Mouse (Mus musculus) naive thymus-derived CD4-positive, alpha-beta T cell, adult 2 months (primary cell): Measurements from ENCODE around the gene Mcts2.
A peak's percentile ranks its signal among the peaks of the same experiment; 100 is the strongest.

Experiments
- DNase-seq: peaks from one replicate; pipeline ENCODE4 v3.0.0-alpha.2; 2011; ENCODE audit warnings: low read depth

Gene Mcts2

GRCm38 (mm10) chr2:152726751-152727335, 40.0 kb downstream of the Mcts2 start:
- DNase-seq, result no peak

DNA sequence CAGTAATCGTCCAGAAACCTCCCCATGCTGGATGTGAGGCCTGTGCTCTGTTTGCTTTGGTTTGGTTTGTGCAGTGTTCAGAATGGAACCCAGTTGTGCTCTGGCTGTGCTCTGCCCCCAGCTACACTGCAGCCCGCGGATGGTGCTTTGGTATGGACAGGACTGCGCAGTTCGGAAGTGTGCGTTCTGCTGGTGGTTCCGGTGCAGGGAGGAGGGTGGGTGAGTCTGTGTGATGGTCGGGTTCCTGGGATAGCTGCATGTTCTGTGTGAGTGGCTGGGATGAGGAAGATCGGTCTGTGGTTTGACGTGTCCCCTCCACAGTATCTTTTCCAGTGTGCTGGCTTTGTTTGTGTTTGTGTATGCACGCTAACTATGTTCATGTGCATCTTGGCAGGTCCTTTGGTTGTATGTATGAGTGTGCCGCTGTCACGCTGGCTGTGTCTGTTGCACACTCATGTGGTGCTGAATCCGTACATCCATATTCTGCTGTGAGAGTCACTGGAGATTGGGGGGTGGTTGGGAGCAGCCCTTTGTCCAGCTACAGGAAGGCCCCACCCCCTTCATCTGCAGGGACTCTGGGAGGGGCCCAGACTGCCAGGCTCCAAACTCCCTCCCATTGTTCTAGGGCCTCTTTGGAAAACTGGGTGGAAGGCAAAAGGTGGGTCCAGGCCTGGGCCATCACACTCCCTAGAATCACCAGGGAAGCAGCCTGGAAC, 41.1 kb downstream of the Mcts2 start:
- DNase-seq, result no peak

- DNase-seq, result no peak
Measured at GRCm38 (mm10) chr2:152728594-152728993, 41.8 kb downstream of the Mcts2 start.

- DNase-seq, result no peak
Measured at GRCm38 (mm10) chr2:152729013-152729635, 42.3 kb downstream of the Mcts2 start.

GRCm38 (mm10) chr2:152729636-152730020, 42.8 kb downstream of the Mcts2 start:
- no peak for DNase-seq

DNA sequence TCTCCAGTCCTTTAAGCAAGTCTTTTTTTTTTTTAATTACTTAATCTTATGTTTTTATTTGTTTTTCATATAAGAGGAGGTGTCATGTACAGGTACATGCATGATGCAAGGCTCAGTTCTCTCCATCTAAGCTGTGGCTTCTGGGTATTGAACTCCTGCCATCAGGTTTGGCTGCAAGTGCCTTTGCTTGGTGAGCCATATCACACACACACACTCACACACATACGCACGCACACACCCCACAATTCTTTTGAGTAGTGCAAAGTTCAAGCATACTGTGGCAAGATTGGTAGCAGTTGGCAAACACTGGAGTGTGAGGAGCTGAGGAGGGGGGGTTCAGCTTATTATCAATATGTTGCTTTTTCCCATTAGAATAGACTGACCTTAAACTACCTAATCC, 46.4 kb downstream of the Mcts2 start:
- peak; percentile 53 for DNase-seq

- DNase-seq, result no peak
Measured at GRCm38 (mm10) chr2:152734501-152734900, 47.7 kb downstream of the Mcts2 start.

DNA sequence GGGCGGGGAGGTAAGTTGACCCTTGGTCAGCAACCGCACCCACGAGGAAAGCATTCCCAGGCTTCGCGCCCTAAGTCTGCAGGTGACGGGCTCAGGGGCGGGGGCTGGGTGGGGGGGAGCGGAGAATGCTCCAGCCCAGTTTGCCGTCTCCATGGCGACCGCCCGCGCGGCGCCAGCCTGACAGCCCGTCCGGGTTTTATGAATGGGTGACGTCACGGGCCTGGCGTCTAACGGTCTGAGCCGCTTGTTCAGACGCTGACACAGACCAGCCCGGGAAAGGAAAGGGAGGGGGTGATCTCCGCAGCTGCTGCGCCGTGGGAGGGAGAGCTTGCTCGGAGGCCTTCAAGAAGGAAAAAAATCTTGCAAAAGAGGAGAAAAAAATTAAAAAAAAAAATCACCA, 48.1 kb downstream of the Mcts2 start:
- DNase-seq, result peak; percentile 75

- peak; percentile 73 for DNase-seq
Measured at GRCm38 (mm10) chr2:152736090-152736601, 49.3 kb downstream of the Mcts2 start, which contains the start of gene Id1. Id1 (plus strand) TSS chr2:152736251.

DNA sequence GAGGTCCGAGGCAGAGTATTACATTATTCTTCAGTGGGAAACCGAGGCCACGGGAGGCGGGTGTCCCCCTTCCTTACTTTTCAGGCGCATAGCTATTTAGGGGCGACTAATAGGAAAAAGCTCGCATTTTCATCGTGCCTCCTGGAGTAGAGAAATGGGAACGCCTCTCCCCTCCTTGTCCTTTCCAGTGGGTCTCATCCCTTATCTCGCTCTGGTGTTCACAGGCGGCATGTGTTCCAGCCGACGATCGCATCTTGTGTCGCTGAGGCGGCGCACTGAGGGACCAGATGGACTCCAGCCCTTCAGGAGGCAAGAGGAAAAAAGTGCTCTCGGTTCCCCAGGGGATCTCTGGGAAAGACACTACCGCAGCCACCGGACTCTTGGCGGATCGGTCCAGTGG, 49.9 kb downstream of the Mcts2 start:
- DNase-seq, result no peak
